Mouse (Mus musculus) cerebellum, postnatal 4 days (tissue): Measurements from ENCODE around the gene Kcnd3.
"Not testable (repeated sequence)": the region's sequence is repeated elsewhere in the genome, so short reads cannot be mapped to it uniquely, and the experiment has no call there.

ENCODE experiments used
- DNase-seq, 2 experiments: peaks; one replicate each; pipeline ENCODE4 v3.0.0; 2022; ENCODE audit warnings: low spot score in 2 of 2, mixed read lengths in 1 of 2

Gene Kcnd3

GRCm38 (mm10) chr3:105697148-105697441, 245.0 kb downstream of the Kcnd3 start:
- no peak for DNase-seq

- no peak for DNase-seq
These were observed 246.2 kb downstream of the Kcnd3 start for GRCm38 (mm10) chr3:105698311-105698710.

GRCm38 (mm10) chr3:105699241-105699933, 247.3 kb downstream of the Kcnd3 start:
- no peak for DNase-seq

- not testable (repeated sequence) for DNase-seq
These were observed 248.7 kb downstream of the Kcnd3 start for GRCm38 (mm10) chr3:105700786-105701185.

- no peak for DNase-seq
These were observed 249.3 kb downstream of the Kcnd3 start for GRCm38 (mm10) chr3:105701399-105701798.

GRCm38 (mm10) chr3:105703571-105703970, 251.4 kb downstream of the Kcnd3 start:
- no peak for DNase-seq

- DNase-seq: peak; percentile 51 to 77
These were observed 252.2 kb downstream of the Kcnd3 start, which contains the start of gene Inka2 for GRCm38 (mm10) chr3:105704031-105705008. Gene Inka2, plus strand, starts transcription at chr3:105704599.

GRCm38 (mm10) chr3:105705061-105705549, 253.0 kb downstream of the Kcnd3 start:
- peak; percentile 49 to 76 for DNase-seq

GRCm38 (mm10) chr3:105705561-105705960, 253.4 kb downstream of the Kcnd3 start:
- no peak for DNase-seq

- DNase-seq: peak in 1 of 2 experiments; percentile 71
These were observed 254.4 kb downstream of the Kcnd3 start for GRCm38 (mm10) chr3:105706366-105707020.

- DNase-seq: no peak
These were observed 255.5 kb downstream of the Kcnd3 start for GRCm38 (mm10) chr3:105707590-105707989.

GRCm38 (mm10) chr3:105710246-105710645, 258.1 kb downstream of the Kcnd3 start:
- DNase-seq: peak; percentile 49 to 81

GRCm38 (mm10) chr3:105711741-105712140, 259.6 kb downstream of the Kcnd3 start:
- peak in 1 of 2 experiments; percentile 62 for DNase-seq

GRCm38 (mm10) chr3:105712827-105713226, 260.7 kb downstream of the Kcnd3 start:
- DNase-seq: no peak

GRCm38 (mm10) chr3:105714091-105714819, 262.1 kb downstream of the Kcnd3 start:
- DNase-seq: peak in 1 of 2 experiments; percentile 58

GRCm38 (mm10) chr3:105714820-105715167, 262.7 kb downstream of the Kcnd3 start:
- no peak for DNase-seq

- peak in 1 of 2 experiments; percentile 64 for DNase-seq
These were observed 264.3 kb downstream of the Kcnd3 start for GRCm38 (mm10) chr3:105716353-105717000.

GRCm38 (mm10) chr3:105717856-105718555, 265.9 kb downstream of the Kcnd3 start:
- DNase-seq: no peak

- DNase-seq: no peak
These were observed 266.6 kb downstream of the Kcnd3 start for GRCm38 (mm10) chr3:105718746-105719145.

GRCm38 (mm10) chr3:105719979-105720378, 267.8 kb downstream of the Kcnd3 start:
- no peak for DNase-seq
